Mouse (Mus musculus) cerebellum, adult 18-20 months (tissue): ENCODE results near the gene Btk.
A peak's percentile ranks its signal among the peaks of the same experiment; 100 is the strongest.
"Not testable (repeated sequence)": the region's sequence is repeated elsewhere in the genome, so short reads cannot be mapped to it uniquely, and the experiment has no call there.

Experiments
- DNase-seq, 2 experiments: peaks; one replicate each; pipeline ENCODE4 v3.0.0; 2021

Gene Btk

DNA sequence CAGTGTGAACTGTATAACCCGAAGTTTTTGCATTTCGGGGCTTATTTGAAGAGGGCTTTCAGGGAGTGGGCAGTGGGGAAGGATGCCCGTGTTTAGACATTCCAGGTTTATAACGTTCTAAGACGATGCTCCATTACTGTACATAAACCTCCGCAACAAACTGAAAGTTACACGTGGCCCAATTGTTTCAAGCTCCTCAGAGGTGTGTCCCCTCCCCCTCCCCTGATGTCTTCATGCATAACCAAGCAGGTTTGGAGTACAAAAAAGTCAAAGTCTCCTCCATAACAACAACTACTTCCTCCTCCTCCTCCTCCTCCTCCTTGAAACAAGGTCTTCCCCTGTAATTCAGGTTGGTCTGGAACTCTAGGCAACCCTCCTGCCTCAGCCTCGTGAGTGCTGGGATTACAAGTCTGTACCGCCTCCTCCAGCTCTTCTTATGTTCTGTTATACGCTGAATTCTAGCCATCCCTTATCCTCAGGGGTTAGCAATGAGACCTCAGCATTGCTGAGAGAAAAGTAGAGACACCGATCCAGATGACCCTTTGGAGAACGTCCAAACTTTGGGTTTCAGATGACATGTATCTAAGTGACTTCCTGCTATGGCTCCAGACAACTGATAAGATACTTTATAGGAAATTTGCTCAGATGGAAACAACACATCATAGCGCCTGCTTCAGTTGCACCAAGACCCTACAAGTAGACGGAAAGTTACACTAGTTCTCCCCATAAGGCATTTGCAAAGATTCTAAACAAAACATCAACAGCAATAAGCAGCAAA, 2.7 kb downstream of the Btk start:
- DNase-seq: no peak

- no peak for DNase-seq
Observed at GRCm38 (mm10) chrX:134577896-134578295, 5.5 kb downstream of the Btk start.

- no peak for DNase-seq
Observed at GRCm38 (mm10) chrX:134566536-134567222, 16.7 kb downstream of the Btk start.

DNA sequence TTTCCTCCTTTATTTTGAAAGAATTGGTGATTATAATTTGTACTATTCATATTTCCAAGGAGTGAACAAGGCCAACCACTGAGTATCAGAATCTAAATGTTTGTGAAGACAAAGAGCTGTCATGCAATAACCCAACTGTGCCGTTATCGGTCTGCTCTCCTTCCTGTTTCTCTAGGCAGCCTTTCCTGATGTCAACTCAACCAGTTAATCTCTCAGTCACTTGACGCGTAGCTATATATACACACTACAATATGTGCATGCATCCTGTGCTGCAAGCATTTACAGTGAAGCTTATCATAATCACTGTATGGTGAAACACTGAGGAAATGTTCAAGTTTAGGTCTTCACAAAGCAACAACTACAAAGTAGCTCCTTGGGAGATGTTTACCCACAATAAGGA, 19.0 kb downstream of the Btk start:
- DNase-seq: no peak

GRCm38 (mm10) chrX:134554425-134554824, 28.9 kb downstream of the Btk start:
- DNase-seq: no peak

DNA sequence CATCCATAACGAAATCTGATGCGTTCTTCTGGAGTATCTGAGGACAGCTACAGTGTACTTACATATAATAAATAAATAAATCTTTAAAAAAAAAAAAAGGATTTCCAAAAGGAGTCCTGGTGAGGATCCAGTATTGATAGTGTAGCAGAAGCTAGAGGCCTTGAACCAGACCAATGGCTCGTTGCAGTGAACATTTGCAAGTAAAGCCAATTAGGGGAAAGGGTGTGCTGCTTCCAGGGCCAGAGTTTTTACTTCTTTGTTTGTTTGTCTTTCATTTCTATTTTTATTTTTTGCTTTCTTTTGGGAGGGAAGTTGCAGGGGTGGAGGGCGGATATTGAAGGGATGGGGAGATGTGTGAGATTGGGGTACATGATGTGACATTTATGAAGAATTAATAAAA, 30.0 kb downstream of the Btk start:
- DNase-seq: no peak

DNA sequence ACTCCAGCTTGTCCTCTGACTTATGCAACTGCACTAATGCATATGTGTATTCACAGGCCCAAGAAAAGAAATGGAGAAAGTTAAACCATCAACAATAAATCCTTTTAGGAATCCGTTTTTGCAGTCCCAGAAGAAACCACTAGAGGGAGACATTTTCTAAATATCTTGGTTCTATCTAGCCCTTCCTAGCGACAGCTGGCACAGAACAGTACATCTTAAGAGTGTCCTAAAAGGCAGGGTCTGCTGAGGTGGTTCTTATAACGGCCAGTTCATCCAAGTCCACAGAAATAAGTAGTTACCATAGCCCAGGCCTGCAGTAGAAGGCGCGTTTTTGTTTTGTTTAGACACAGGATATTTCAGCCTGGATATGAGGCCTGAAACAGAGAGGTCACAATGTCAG, 32.5 kb downstream of the Btk start:
- DNase-seq: peak in 1 of 2 experiments; percentile 45

DNA sequence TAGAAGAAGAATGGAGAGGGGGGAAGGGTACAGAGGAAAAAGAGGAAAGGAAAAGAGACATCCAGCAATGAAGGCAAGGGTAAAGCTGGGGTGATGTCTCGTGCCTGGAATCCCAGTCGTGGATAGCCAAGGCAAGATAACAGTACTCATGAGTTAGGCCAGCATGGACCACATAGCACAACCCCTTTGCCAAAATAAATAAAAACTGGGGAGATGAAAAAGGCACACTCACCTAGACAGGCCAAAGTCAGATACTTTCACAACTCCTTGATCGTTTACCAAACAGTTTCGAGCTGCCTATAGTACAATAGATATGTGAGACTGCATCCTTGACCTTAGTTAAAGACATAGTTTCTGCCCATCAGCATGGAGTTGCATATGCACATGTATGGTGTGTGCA, 36.0 kb downstream of the Btk start:
- DNase-seq: no peak

- DNase-seq: no peak
Observed at GRCm38 (mm10) chrX:134541955-134542308, 41.4 kb downstream of the Btk start.

DNA sequence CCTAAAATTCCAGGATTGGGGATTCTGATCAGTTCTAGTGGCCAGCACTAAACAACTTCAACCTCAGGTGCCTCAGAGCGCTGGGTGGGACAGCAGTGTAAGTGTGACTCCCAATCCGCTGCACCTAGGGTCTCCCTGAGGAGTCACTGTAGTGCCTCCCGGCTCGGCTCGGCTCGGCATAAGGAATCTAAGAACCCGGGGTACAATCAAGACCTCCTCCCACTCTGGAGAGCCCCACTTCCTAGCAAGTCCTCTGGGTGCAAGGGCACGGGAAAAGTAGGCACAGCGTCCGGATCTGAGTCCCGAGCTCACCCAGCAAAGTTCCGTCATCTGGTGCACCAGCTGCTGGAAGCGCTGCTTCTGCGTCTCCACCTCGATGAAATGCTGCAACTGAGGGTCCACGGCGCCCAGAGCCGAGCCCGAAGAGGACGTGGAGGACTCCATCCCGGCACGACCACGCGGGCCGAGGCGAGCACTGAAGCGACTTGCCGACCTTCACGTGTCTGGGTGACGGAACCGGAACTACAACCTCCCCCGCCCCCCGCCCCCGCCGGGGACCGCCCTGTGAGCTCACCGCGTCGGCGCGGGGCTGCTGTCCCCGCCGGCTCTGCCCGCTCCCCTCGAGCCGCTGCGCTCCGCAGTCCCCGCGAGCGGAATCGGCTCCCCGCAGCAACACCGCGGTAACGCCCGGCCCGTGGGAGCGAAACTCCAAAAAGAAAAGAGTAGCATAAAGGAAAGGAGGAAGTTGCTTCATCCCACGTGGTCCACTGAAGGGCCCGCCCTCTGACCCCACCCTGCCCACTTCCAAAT, 42.0 kb downstream of the Btk start, which contains the start of gene Timm8a1:
TSS of gene Timm8a1 (minus strand) at position 721 of the 810 bp plus-strand sequence.
- peak; percentile 33 to 55 for DNase-seq

GRCm38 (mm10) chrX:134540414-134541135, 42.8 kb downstream of the Btk start:
- DNase-seq: peak in 1 of 2 experiments; percentile 5

- DNase-seq: not testable (repeated sequence)
Observed at GRCm38 (mm10) chrX:134539795-134540194, 43.6 kb downstream of the Btk start.

DNA sequence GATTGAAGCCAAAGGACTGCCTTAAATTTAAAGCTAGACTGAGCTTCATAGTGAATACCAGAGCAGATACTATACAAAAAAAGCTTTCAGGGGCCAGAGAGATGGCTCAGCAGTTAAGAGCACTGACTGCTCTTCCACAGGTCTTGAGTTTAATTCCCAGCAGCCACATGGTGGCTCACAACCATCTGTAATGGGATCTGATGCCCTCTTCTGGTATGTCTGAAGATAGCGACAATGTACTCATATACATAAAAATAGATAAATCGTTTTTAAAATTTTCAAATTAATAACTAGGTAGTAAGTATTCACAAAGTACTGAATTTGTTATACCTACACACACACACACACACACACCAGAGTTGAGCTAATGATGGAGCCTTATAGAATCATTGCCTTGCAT, 50.0 kb downstream of the Btk start:
- no peak for DNase-seq

- no peak for DNase-seq
Observed at GRCm38 (mm10) chrX:134525260-134525659, 58.1 kb downstream of the Btk start.

GRCm38 (mm10) chrX:134523772-134524171, 59.6 kb downstream of the Btk start:
- DNase-seq: no peak

- peak in 1 of 2 experiments; percentile 7 for DNase-seq
Observed at GRCm38 (mm10) chrX:134509473-134509872, 73.9 kb downstream of the Btk start.

DNA sequence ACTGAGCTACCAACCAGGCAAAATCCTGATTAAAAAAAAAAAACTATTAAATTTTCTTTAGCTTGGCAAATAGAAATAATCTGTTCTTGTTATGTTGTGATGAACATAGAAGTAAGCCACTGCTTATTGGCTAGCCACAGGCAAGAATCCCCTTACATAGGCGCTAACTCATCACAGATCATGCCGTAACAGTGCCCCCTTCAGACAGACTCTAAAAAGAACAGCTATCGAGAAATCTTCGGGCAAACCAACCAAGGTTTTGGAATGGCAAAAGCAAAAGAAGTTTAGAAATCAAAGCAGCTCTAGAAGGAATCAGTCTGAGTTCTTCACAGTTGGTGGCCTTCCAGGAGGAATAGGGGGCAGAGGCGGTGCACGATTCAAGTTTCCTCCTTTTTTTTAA, 75.4 kb downstream of the Btk start:
- DNase-seq: no peak

GRCm38 (mm10) chrX:134500651-134501050, 82.7 kb downstream of the Btk start:
- DNase-seq: no peak
